Mouse (Mus musculus): ENCODE results near the gene Nanos1.
A peak's percentile ranks its signal among the peaks of the same experiment; 100 is the strongest.

DNA sequence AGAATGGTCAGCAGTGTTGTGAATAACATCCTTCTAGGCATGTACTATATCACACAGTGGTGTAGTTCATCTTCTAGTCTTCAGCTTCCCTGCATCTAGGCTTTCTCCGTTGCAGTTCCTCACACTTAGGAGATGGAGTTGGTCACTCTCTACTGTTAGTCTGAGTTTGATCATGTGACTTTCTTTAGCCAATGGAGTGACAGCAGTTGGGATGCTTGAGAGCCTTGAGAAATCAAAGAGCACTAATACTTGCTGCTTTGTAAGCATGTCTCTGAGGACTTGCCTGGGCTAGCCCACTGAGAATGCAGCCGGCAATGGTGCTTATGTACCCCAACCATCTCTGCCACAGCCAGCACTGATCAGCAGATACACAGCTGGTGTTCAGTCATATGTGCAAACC is 43.2 kb upstream of the Nanos1 start:
- TF ChIP-seq EP300 (IDR thresholded peaks at IDR 0.05; ENCODE audit: low read length) (no peak), MYC (IDR thresholded peaks at IDR 0.05; ENCODE audit: low read depth, low read length) (no peak), UBTF (IDR thresholded peaks at IDR 0.05; ENCODE audit: low read depth, low read length) (no peak), JUND (conservative IDR thresholded peaks at IDR 0.05; ENCODE audit: low read depth, low read length) (no peak), MAX (IDR thresholded peaks at IDR 0.05; ENCODE audit: low read length) (peak; percentile 79), SMC3 (IDR thresholded peaks at IDR 0.05; ENCODE audit: low read depth, low read length) (no peak), POLR2A (IDR thresholded peaks at IDR 0.05; ENCODE audit: low read depth, low read length) (no peak), ZNF384 (IDR thresholded peaks at IDR 0.05; ENCODE audit: low read depth, low read length) (no peak), POLR2AphosphoS2 (IDR thresholded peaks at IDR 0.05; ENCODE audit: low read depth, low read length) (no peak), CTCF (conservative IDR thresholded peaks at IDR 0.05 in 1 of 2, IDR thresholded peaks at IDR 0.05 in 1 of 2; ENCODE audit: low read depth in 2 of 2, low read length in 2 of 2) (no peak), CHD1 (IDR thresholded peaks at IDR 0.05; ENCODE audit: low read depth, low read length) (no peak), RCOR1 (conservative IDR thresholded peaks at IDR 0.05; ENCODE audit: low read depth, low read length) (no peak), RAD21 (IDR thresholded peaks at IDR 0.05; ENCODE audit: low read depth, low read length) (no peak), E2F4 (IDR thresholded peaks at IDR 0.05; ENCODE audit: insufficient replicate concordance, low read depth, low read length) (no peak)

All from CH12.LX (cell line).